Mouse (Mus musculus): ENCODE measurements around the gene Ifitm1. TPM values are rescaled to one million over a fixed set of nuclear protein-coding genes. Genes with fewer than 3 reads are reported as not detected.
"Not testable (repeated sequence)": the region's sequence is repeated elsewhere in the genome, so short reads cannot be mapped to it uniquely, and the experiment has no call there.

The Ifitm1 gene
- total and polyA plus RNA-seq, 3 experiments: 1.5 to 5.5 TPM; not detected in 1

- no peak for ATAC-seq (ENCODE audit: extremely low read depth, insufficient number of reproducible peaks, low FRiP score, poor library complexity, severe bottlenecking)
- H3K27me3 ChIP-seq (ENCODE audit: insufficient read depth, low read length): peaks cover 15% of the 10 kb centered on the region
- no peaks in the 10 kb centered on the region for H3K4me1 ChIP-seq (ENCODE audit: insufficient read depth, low read depth, low read length)
- no peak for DNase-seq (ENCODE audit: low spot score)
- no peak for TF ChIP-seq GATA2 (IDR thresholded peaks at IDR 0.05; ENCODE audit: borderline replicate concordance, low read depth, low read length)
- no peak for TF ChIP-seq CTCF (IDR thresholded peaks at IDR 0.05; ENCODE audit: low read depth, low read length)
- TF ChIP-seq GATA1 (IDR thresholded peaks at IDR 0.05; ENCODE audit: borderline replicate concordance, low read length): no peak
- TF ChIP-seq POLR2AphosphoS5 (IDR thresholded peaks at IDR 0.05; ENCODE audit: insufficient replicate concordance, low read depth, low read length): no peak
- TF ChIP-seq TAL1 (conservative IDR thresholded peaks at IDR 0.05; ENCODE audit: low read depth, low read length): no peak
- no peaks in the 10 kb centered on the region for H3K36me3 ChIP-seq (replicated peaks)
- H3K4me3 ChIP-seq (ENCODE audit: low read depth, low read length): no peak overlapping the region
- no peaks in the 10 kb centered on the region for H3K9me3 ChIP-seq (replicated peaks)
These were observed 50.0 kb downstream of the Ifitm1 start for GRCm38 (mm10) chr7:141016707-141017697.

- peaks cover 15% of the 10 kb centered on the region for H3K27me3 ChIP-seq (ENCODE audit: insufficient read depth, low read length)
- H3K4me3 ChIP-seq (ENCODE audit: low read depth, low read length); H3K9me3 ChIP-seq (replicated peaks); ATAC-seq (ENCODE audit: extremely low read depth, insufficient number of reproducible peaks, low FRiP score, poor library complexity, severe bottlenecking); H3K36me3 ChIP-seq (replicated peaks); H3K4me1 ChIP-seq (ENCODE audit: insufficient read depth, low read depth, low read length); DNase-seq (ENCODE audit: low spot score): not testable (repeated sequence)
These were observed 50.8 kb downstream of the Ifitm1 start, which contains the start of gene Ifitm6 for GRCm38 (mm10) chr7:141017824-141018223. Gene Ifitm6, minus strand, starts transcription at chr7:141017924.

GRCm38 (mm10) chr7:141019028-141019427 lies 52.0 kb downstream of the Ifitm1 start:
- no peak for TF ChIP-seq POLR2AphosphoS5 (IDR thresholded peaks at IDR 0.05; ENCODE audit: insufficient replicate concordance, low read depth, low read length)
- TF ChIP-seq GATA1 (IDR thresholded peaks at IDR 0.05; ENCODE audit: borderline replicate concordance, low read length): no peak
- TF ChIP-seq CTCF (IDR thresholded peaks at IDR 0.05; ENCODE audit: low read depth, low read length): no peak
- no peak for TF ChIP-seq GATA2 (IDR thresholded peaks at IDR 0.05; ENCODE audit: borderline replicate concordance, low read depth, low read length)
- TF ChIP-seq TAL1 (conservative IDR thresholded peaks at IDR 0.05; ENCODE audit: low read depth, low read length): no peak
- H3K4me1 ChIP-seq (ENCODE audit: insufficient read depth, low read depth, low read length): no peaks in the 10 kb centered on the region

More at GRCm38 (mm10) chr7:141019028-141019427, 52.0 kb downstream of the Ifitm1 start:
- ATAC-seq (ENCODE audit: extremely low read depth, insufficient number of reproducible peaks, low FRiP score, poor library complexity, severe bottlenecking) (no peak), DNase-seq (ENCODE audit: low spot score) (no peak)
- Histone ChIP-seq H3K9me3 (replicated peaks) (no peaks in the 10 kb centered on the region), H3K27me3 (ENCODE audit: insufficient read depth, low read length) (peaks cover 15% of the 10 kb centered on the region), H3K36me3 (replicated peaks) (no peaks in the 10 kb centered on the region), H3K4me3 (ENCODE audit: low read depth, low read length) (no peak overlapping the region)

Other genes starting within 250 kb of the Ifitm1 start
Only the 20 nearest of the 30 such genes appear.
- not detected in 2 replicates for gene Urah, start 132.2 kb upstream of the Ifitm1 start, total RNA-seq (2014; fragmentation: Nextera tagmentation)
- not detected in 2 replicates for gene Urah, start 132.2 kb upstream of the Ifitm1 start, total RNA-seq (2017)
- not detected in 2 replicates for gene Urah, start 132.2 kb upstream of the Ifitm1 start, polyA plus RNA-seq (2012)
- gene Scgb1c1, start 121.7 kb upstream of the Ifitm1 start, total RNA-seq (2014; fragmentation: Nextera tagmentation): not detected in 2 replicates
- gene Scgb1c1, start 121.7 kb upstream of the Ifitm1 start, total RNA-seq (2017): not detected in 2 replicates
- not detected in 2 replicates for gene Scgb1c1, start 121.7 kb upstream of the Ifitm1 start, polyA plus RNA-seq (2012)
- gene Odf3, start 119.4 kb upstream of the Ifitm1 start, total RNA-seq (2014; fragmentation: Nextera tagmentation): not detected in 2 replicates
- 0.11 and 0.17 TPM in 2 replicates for gene Odf3, start 119.4 kb upstream of the Ifitm1 start, total RNA-seq (2017)
- not detected in 2 replicates for gene Odf3, start 119.4 kb upstream of the Ifitm1 start, polyA plus RNA-seq (2012)
- gene Gm45785, start 110.9 kb upstream of the Ifitm1 start, total RNA-seq (2014; fragmentation: Nextera tagmentation): not detected in 2 replicates
- gene Gm45785, start 110.9 kb upstream of the Ifitm1 start, total RNA-seq (2017): 0.17 and 1.8 TPM in 2 replicates
- 1.3 and 2.1 TPM in 2 replicates for gene Gm45785, start 110.9 kb upstream of the Ifitm1 start, polyA plus RNA-seq (2012)
- gene Ric8a, start 110.3 kb upstream of the Ifitm1 start, total RNA-seq (2014; fragmentation: Nextera tagmentation): 19.9 and 29.5 TPM in 2 replicates
- gene Ric8a, start 110.3 kb upstream of the Ifitm1 start, total RNA-seq (2017): 21.1 and 27.9 TPM in 2 replicates
- 27.9 and 28.4 TPM in 2 replicates for gene Ric8a, start 110.3 kb upstream of the Ifitm1 start, polyA plus RNA-seq (2012)
- gene Bet1l, start 109.6 kb upstream of the Ifitm1 start, total RNA-seq (2014; fragmentation: Nextera tagmentation): 8.4 and 10.1 TPM in 2 replicates
- gene Bet1l, start 109.6 kb upstream of the Ifitm1 start, total RNA-seq (2017): 13.1 and 16.1 TPM in 2 replicates
- gene Bet1l, start 109.6 kb upstream of the Ifitm1 start, polyA plus RNA-seq (2012): 3.5 and 5.2 TPM in 2 replicates
- 93.7 and 98.1 TPM in 2 replicates for gene Psmd13, start 85.3 kb upstream of the Ifitm1 start, total RNA-seq (2014; fragmentation: Nextera tagmentation)
- gene Psmd13, start 85.3 kb upstream of the Ifitm1 start, total RNA-seq (2017): 193 and 195 TPM in 2 replicates
- 45.7 and 70.1 TPM in 2 replicates for gene Psmd13, start 85.3 kb upstream of the Ifitm1 start, polyA plus RNA-seq (2012)
- 10.5 and 11.8 TPM in 2 replicates for gene Sirt3, start 84.9 kb upstream of the Ifitm1 start, total RNA-seq (2014; fragmentation: Nextera tagmentation)
- gene Sirt3, start 84.9 kb upstream of the Ifitm1 start, total RNA-seq (2017): 11.0 and 17.5 TPM in 2 replicates
- 27.6 and 31.7 TPM in 2 replicates for gene Sirt3, start 84.9 kb upstream of the Ifitm1 start, polyA plus RNA-seq (2012)
- not detected in 2 replicates for gene Cox8b, start 66.8 kb upstream of the Ifitm1 start, total RNA-seq (2014; fragmentation: Nextera tagmentation)
- not detected in 2 replicates for gene Cox8b, start 66.8 kb upstream of the Ifitm1 start, total RNA-seq (2017)
- gene Cox8b, start 66.8 kb upstream of the Ifitm1 start, polyA plus RNA-seq (2012): not detected in 2 replicates
- not detected in 2 replicates for gene Nlrp6, start 46.3 kb upstream of the Ifitm1 start, total RNA-seq (2014; fragmentation: Nextera tagmentation)
- 0.11 and 0.12 TPM in 2 replicates for gene Nlrp6, start 46.3 kb upstream of the Ifitm1 start, total RNA-seq (2017)
- gene Nlrp6, start 46.3 kb upstream of the Ifitm1 start, polyA plus RNA-seq (2012): 0.07 and 0.08 TPM in 2 replicates
- 7.5 and 8.1 TPM in 2 replicates for gene Pgghg, start 25.8 kb upstream of the Ifitm1 start, total RNA-seq (2014; fragmentation: Nextera tagmentation)
- 9.0 and 10.0 TPM in 2 replicates for gene Pgghg, start 25.8 kb upstream of the Ifitm1 start, total RNA-seq (2017)
- gene Pgghg, start 25.8 kb upstream of the Ifitm1 start, polyA plus RNA-seq (2012): 5.6 and 6.7 TPM in 2 replicates
- gene Ifitm5, start 16.9 kb upstream of the Ifitm1 start, total RNA-seq (2014; fragmentation: Nextera tagmentation): 1.6 TPM in 1 of 2 replicates, not detected in the other
- gene Ifitm5, start 16.9 kb upstream of the Ifitm1 start, total RNA-seq (2017): 0.35 and 1.2 TPM in 2 replicates
- gene Ifitm5, start 16.9 kb upstream of the Ifitm1 start, polyA plus RNA-seq (2012): 0.16 and 0.32 TPM in 2 replicates
- gene Gm45717, start 11.3 kb upstream of the Ifitm1 start, total RNA-seq (2014; fragmentation: Nextera tagmentation): not detected in 2 replicates
- gene Gm45717, start 11.3 kb upstream of the Ifitm1 start, total RNA-seq (2017): not detected in 2 replicates
- gene Gm45717, start 11.3 kb upstream of the Ifitm1 start, polyA plus RNA-seq (2012): not detected in 2 replicates
- 239 and 256 TPM in 2 replicates for gene Ifitm2, start 11.2 kb upstream of the Ifitm1 start, total RNA-seq (2014; fragmentation: Nextera tagmentation)
- 205 and 220 TPM in 2 replicates for gene Ifitm2, start 11.2 kb upstream of the Ifitm1 start, total RNA-seq (2017)
- gene Ifitm2, start 11.2 kb upstream of the Ifitm1 start, polyA plus RNA-seq (2012): 129 and 161 TPM in 2 replicates
- not detected in 2 replicates for gene Ifitm3, start 43.5 kb downstream of the Ifitm1 start, total RNA-seq (2014; fragmentation: Nextera tagmentation)
- not detected in 2 replicates for gene Ifitm3, start 43.5 kb downstream of the Ifitm1 start, total RNA-seq (2017)
- not detected in 2 replicates for gene Ifitm3, start 43.5 kb downstream of the Ifitm1 start, polyA plus RNA-seq (2012)
- gene Ifitm6, start 50.7 kb downstream of the Ifitm1 start, total RNA-seq (2014; fragmentation: Nextera tagmentation): not detected in 2 replicates
- gene Ifitm6, start 50.7 kb downstream of the Ifitm1 start, total RNA-seq (2017): not detected in 2 replicates
- gene Ifitm6, start 50.7 kb downstream of the Ifitm1 start, polyA plus RNA-seq (2012): not detected in 2 replicates
- gene Gm17387, start 61.9 kb downstream of the Ifitm1 start, total RNA-seq (2014; fragmentation: Nextera tagmentation): not detected in 2 replicates
- gene Gm17387, start 61.9 kb downstream of the Ifitm1 start, total RNA-seq (2017): not detected in 2 replicates
- not detected in 2 replicates for gene Gm17387, start 61.9 kb downstream of the Ifitm1 start, polyA plus RNA-seq (2012)
- not detected in 2 replicates for gene B4galnt4, start 93.9 kb downstream of the Ifitm1 start, total RNA-seq (2014; fragmentation: Nextera tagmentation)
- 0.06 TPM in 1 of 2 replicates, not detected in the other for gene B4galnt4, start 93.9 kb downstream of the Ifitm1 start, total RNA-seq (2017)
- gene B4galnt4, start 93.9 kb downstream of the Ifitm1 start, polyA plus RNA-seq (2012): not detected in 2 replicates
- not detected in 2 replicates for gene Pkp3, start 111.0 kb downstream of the Ifitm1 start, total RNA-seq (2014; fragmentation: Nextera tagmentation)
- not detected in 2 replicates for gene Pkp3, start 111.0 kb downstream of the Ifitm1 start, total RNA-seq (2017)
- gene Pkp3, start 111.0 kb downstream of the Ifitm1 start, polyA plus RNA-seq (2012): not detected in 2 replicates
- gene Sigirr, start 133.4 kb downstream of the Ifitm1 start, total RNA-seq (2014; fragmentation: Nextera tagmentation): 2.9 and 6.7 TPM in 2 replicates
- gene Sigirr, start 133.4 kb downstream of the Ifitm1 start, total RNA-seq (2017): 6.1 and 8.6 TPM in 2 replicates
- gene Sigirr, start 133.4 kb downstream of the Ifitm1 start, polyA plus RNA-seq (2012): 6.2 and 6.9 TPM in 2 replicates